Mouse (Mus musculus) embryonic facial prominence, embryonic 11.5 days (tissue): ENCODE data around the gene H3f3b. TPM values are rescaled to one million over a fixed set of nuclear protein-coding genes. Genes with fewer than 3 reads are reported as not detected.

Experiments
- ATAC-seq: fragments of 200-750 bp; cut with Nextera tagmentation; replicated peaks from 2 replicates; pipeline ENCODE4 v1.8.0; 2017; ENCODE audit warnings: low read depth; ENCODE audit not compliant: insufficient number of reproducible peaks, low FRiP score, low TSS enrichment
- DNase-seq: peaks from one replicate; pipeline ENCODE4 v3.0.0-alpha.2; 2015; ENCODE audit warnings: low spot score
- H3K27ac ChIP-seq: fragments of 300-500 bp; sonication (generic); replicated peaks from 2 replicates; pipeline ENCODE4 v1.5.1; 2014; ENCODE audit warnings: mild to moderate bottlenecking, low read depth, low read length, control low read depth
- H3K27me3 ChIP-seq: fragments of 300-500 bp; sonication (generic); 2 replicates; pipeline ENCODE4 v1.6.1; 2014; ENCODE audit warnings: mild to moderate bottlenecking, low read length, moderate library complexity, mixed read lengths; ENCODE audit not compliant: control insufficient read depth, insufficient read depth
- H3K36me3 ChIP-seq: fragments of 300-500 bp; sonication (generic); replicated peaks from 2 replicates; pipeline ENCODE4 v1.6.1; 2014; ENCODE audit warnings: low read depth, mild to moderate bottlenecking, low read length, moderate library complexity, mixed read lengths; ENCODE audit not compliant: control insufficient read depth, insufficient read depth
- H3K4me1 ChIP-seq: fragments of 300-500 bp; sonication (generic); 2 replicates; pipeline ENCODE4 v1.6.1; 2014; ENCODE audit warnings: low read length, mixed read lengths; ENCODE audit not compliant: control insufficient read depth, insufficient read depth
- H3K4me2 ChIP-seq: fragments of 300-500 bp; sonication (generic); 2 replicates; pipeline ENCODE4 v1.6.1; 2014; ENCODE audit warnings: low read depth, mild to moderate bottlenecking, control low read depth, low read length, moderate library complexity
- H3K4me3 ChIP-seq: fragments of 300-500 bp; sonication (generic); 2 replicates; pipeline ENCODE4 v1.5.1; 2014; ENCODE audit warnings: low read depth, low read length, control low read depth
- H3K9ac ChIP-seq: fragments of 300-500 bp; sonication (generic); replicated peaks from 2 replicates; pipeline ENCODE4 v1.6.1; 2014; ENCODE audit warnings: mild to moderate bottlenecking, control low read depth, low read length
- H3K9me3 ChIP-seq: fragments of 300-500 bp; sonication (generic); replicated peaks from 2 replicates; pipeline ENCODE4 v1.6.1; 2016; ENCODE audit warnings: mild to moderate bottlenecking, low read length, inconsistent platforms, mixed read lengths; ENCODE audit not compliant: control insufficient read depth
- WGBS: fragments of 180-500 bp; shearing (Covaris S2); extraction: QIAGEN DNeasy Blood & Tissue Kit; methylation state at CpG from one replicate; pipeline ENCODE4 v1.1.7; 2014; 5-methylcytosine and 5-hydroxymethylcytosine counted together
- polyA plus RNA-seq: library from polyadenylated mRNA; unstranded; fragments of >200 nt; fragmentation: Nextera tagmentation; extraction: Ambion mirVana; gene quantifications from 2 replicates; pipeline ENCODE4 v1.2.1, GENCODE M21; 2014

Gene H3f3b
- polyA plus RNA-seq, 1 experiment from 2014 or later: 2,634 TPM

- Histone ChIP-seq H3K27me3 (no peaks in the 10 kb centered on the region), H3K36me3 (peaks cover 15% of the 10 kb centered on the region), H3K4me3 (no peak overlapping the region), H3K9ac (no peak overlapping the region), H3K4me2 (no peak overlapping the region), H3K27ac (no peak overlapping the region), H3K9me3 (no peaks in the 10 kb centered on the region), H3K4me1 (no peaks in the 10 kb centered on the region)
- DNase-seq: no peak
- no peak for ATAC-seq
- WGBS: 92% methylated on average over 5 of the region's 5 CpGs
Observed at GRCm38 (mm10) chr11:116042372-116043138, 14.8 kb upstream of the H3f3b start.

- H3K27ac ChIP-seq: no peak overlapping the region
- WGBS: 98% methylated on average over 2 of the region's 2 CpGs
- H3K9me3 ChIP-seq: no peaks in the 10 kb centered on the region
- H3K27me3 ChIP-seq: no peaks in the 10 kb centered on the region
- ATAC-seq (no peak), DNase-seq (no peak)
- peaks cover 15% of the 10 kb centered on the region for H3K36me3 ChIP-seq
- no peak overlapping the region for H3K4me2 ChIP-seq
- H3K4me1 ChIP-seq: no peaks in the 10 kb centered on the region
- H3K4me3 ChIP-seq: no peak overlapping the region
- H3K9ac ChIP-seq: no peak overlapping the region
Observed at GRCm38 (mm10) chr11:116041833-116042232, 14.1 kb upstream of the H3f3b start.

- DNase-seq: no peak
- no peaks in the 10 kb centered on the region for H3K27me3 ChIP-seq
- no peak overlapping the region for H3K4me2 ChIP-seq
- no peak overlapping the region for H3K9ac ChIP-seq
- peaks cover 9% of the 10 kb centered on the region for H3K36me3 ChIP-seq
- H3K9me3 ChIP-seq: no peaks in the 10 kb centered on the region
- WGBS: 90% methylated on average over 6 of the region's 6 CpGs
- ATAC-seq: no peak
- no peaks in the 10 kb centered on the region for H3K4me1 ChIP-seq
- H3K4me3 ChIP-seq: no peak overlapping the region
- no peak overlapping the region for H3K27ac ChIP-seq
Observed at GRCm38 (mm10) chr11:116040593-116040992, 12.8 kb upstream of the H3f3b start.

GRCm38 (mm10) chr11:116037826-116038225 is 10.1 kb upstream of the H3f3b start:
- Histone ChIP-seq H3K4me1 (no peaks in the 10 kb centered on the region), H3K27ac (no peak overlapping the region), H3K4me2 (no peak overlapping the region), H3K4me3 (no peak overlapping the region), H3K36me3 (peaks cover 9% of the 10 kb centered on the region), H3K27me3 (no peaks in the 10 kb centered on the region), H3K9me3 (no peaks in the 10 kb centered on the region), H3K9ac (no peak overlapping the region)
- ATAC-seq (no peak), DNase-seq (no peak)
- 93% methylated on average over 9 of the region's 9 CpGs for WGBS

- peaks cover 9% of the 10 kb centered on the region for H3K36me3 ChIP-seq
- 94% methylated on average over 3 of the region's 3 CpGs for WGBS
- no peak for ATAC-seq
Observed at GRCm38 (mm10) chr11:116036671-116037070, 8.9 kb upstream of the H3f3b start.

GRCm38 (mm10) chr11:116034584-116034983 is 6.8 kb upstream of the H3f3b start:
- DNase-seq (no peak), ATAC-seq (no peak)
- no peaks in the 10 kb centered on the region for H3K9me3 ChIP-seq
- H3K27me3 ChIP-seq: no peaks in the 10 kb centered on the region
- H3K36me3 ChIP-seq: peaks cover 4% of the 10 kb centered on the region; the same call in 1 of the 2 replicates
- 96% methylated on average over 6 of the region's 6 CpGs for WGBS
- no peak overlapping the region for H3K9ac ChIP-seq
- no peak overlapping the region for H3K4me2 ChIP-seq
- H3K4me1 ChIP-seq: no peaks in the 10 kb centered on the region
- H3K27ac ChIP-seq: no peak overlapping the region
- no peak overlapping the region for H3K4me3 ChIP-seq

More at GRCm38 (mm10) chr11:116036671-116037070, 8.9 kb upstream of the H3f3b start:
- H3K9ac ChIP-seq: no peak overlapping the region
- no peak overlapping the region for H3K4me3 ChIP-seq
- no peaks in the 10 kb centered on the region for H3K27me3 ChIP-seq
- DNase-seq: no peak
- no peak overlapping the region for H3K27ac ChIP-seq
- H3K9me3 ChIP-seq: no peaks in the 10 kb centered on the region
- H3K4me2 ChIP-seq: no peak overlapping the region
- no peaks in the 10 kb centered on the region for H3K4me1 ChIP-seq

GRCm38 (mm10) chr11:116030898-116031845 is 3.4 kb upstream of the H3f3b start:
- Histone ChIP-seq H3K27ac (peak overlapping the region; percentile 98), H3K36me3 (no peaks in the 10 kb centered on the region), H3K4me1 (no peaks in the 10 kb centered on the region), H3K4me2 (peak overlapping the region; percentile 74), H3K4me3 (peak overlapping the region; percentile 68), H3K9ac (peak overlapping the region; percentile 92), H3K27me3 (no peaks in the 10 kb centered on the region), H3K9me3 (no peaks in the 10 kb centered on the region)
- whole genome bisulfite sequencing: 27% methylated on average over 14 of the region's 14 CpGs
- peak; percentile 17; the same call in 1 of the 2 replicates for ATAC-seq
- DNase-seq: peak; percentile 27
